Mouse (Mus musculus) gastrocnemius, adult 2 months (tissue): Measurements from ENCODE around the gene Pla2g15. TPM values are rescaled to one million over a fixed set of nuclear protein-coding genes. Genes with fewer than 3 reads are reported as not detected.

Source experiments
- DNase-seq: peaks from one replicate; pipeline ENCODE4 v3.0.0; 2022
- H3K27ac ChIP-seq: fragments of 200-600 bp; 2 replicates; pipeline ENCODE4 v1.8.1; 2022; ENCODE audit warnings: mild to moderate bottlenecking
- H3K4me3 ChIP-seq: fragments of 200-600 bp; 2 replicates; pipeline ENCODE4 v1.8.1; 2022; ENCODE audit warnings: mild to moderate bottlenecking, moderate library complexity
- CTCF ChIP-seq: fragments of 200-600 bp; IDR thresholded peaks from 2 replicates; pipeline ENCODE4 v1.8.1; 2022; ENCODE audit warnings: antibody characterized with exemption, mild to moderate bottlenecking, moderate library complexity
- intact Hi-C: fragments of 180-260 bp; cut with DNase I; formaldehyde crosslinking; loops from one replicate; pipeline ENCODE4 v1.15.1; 2025
- total RNA-seq, 2 experiments: library from RNA; stranded (reverse); gene quantifications; 2 replicates each; pipeline ENCODE4 v1.2.3; 2021

The Pla2g15 gene
- total RNA-seq, 2 experiments from 2014 or later, result 3.5 TPM

DNA sequence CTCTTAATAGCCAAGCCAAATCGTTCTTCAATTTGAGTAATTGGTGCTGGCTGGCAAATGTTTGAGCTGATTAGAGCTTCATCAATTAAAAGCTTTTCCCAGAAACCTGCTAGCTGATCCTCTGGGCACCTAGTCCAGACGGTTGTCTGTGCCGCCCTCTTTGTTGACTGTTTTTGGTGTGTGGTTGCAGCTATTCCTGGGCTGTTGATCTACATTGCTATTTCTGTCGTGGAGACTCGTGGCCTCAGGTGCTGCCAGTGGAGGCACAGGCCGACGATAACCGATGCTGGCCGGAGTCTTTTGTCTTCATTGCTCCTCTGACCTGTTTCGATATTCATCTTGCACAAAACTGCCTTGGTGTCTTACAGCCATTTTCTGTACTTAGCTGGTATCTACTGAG, 8.2 kb downstream of the Pla2g15 start:
- peak; percentile 75 for DNase-seq

DNA sequence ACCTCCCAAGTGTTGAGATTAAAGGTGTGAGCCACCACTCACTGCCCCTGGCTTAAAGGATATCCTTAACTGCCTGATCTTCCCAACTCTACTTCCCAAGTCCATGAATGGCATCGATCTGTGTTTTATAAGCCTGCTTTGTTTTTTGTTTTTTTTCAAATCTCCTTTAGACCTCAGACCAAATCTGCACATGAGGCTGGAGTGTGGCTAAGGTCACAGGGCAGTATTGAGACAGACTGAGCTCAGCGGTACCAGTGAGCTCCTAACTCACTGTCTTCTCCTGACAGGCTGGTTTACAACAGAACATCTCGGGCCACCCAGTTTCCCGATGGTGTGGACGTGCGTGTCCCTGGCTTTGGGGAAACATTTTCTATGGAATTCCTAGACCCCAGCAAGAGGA, 9.7 kb downstream of the Pla2g15 start:
- DNase-seq, result no peak
- TF ChIP-seq CTCF, result no peak
- Histone ChIP-seq H3K27ac (peak overlapping the region; percentile 84; the same call in 1 of the 2 replicates), H3K4me3 (no peak overlapping the region)
- intact Hi-C loops, result loop anchor here (5.0 kb wide), 1 partner anchor 37 kb away; no protein-coding TSS in a partner anchor

More for the DNA sequence above, 8.2 kb downstream of the Pla2g15 start:
- Histone ChIP-seq H3K27ac (peak overlapping the region; percentile 84), H3K4me3 (peak overlapping the region; percentile 30)
- intact Hi-C loops, result loop anchor here (5.0 kb wide), 1 partner anchor 39 kb away; no protein-coding TSS in a partner anchor
- no peak for TF ChIP-seq CTCF

DNA sequence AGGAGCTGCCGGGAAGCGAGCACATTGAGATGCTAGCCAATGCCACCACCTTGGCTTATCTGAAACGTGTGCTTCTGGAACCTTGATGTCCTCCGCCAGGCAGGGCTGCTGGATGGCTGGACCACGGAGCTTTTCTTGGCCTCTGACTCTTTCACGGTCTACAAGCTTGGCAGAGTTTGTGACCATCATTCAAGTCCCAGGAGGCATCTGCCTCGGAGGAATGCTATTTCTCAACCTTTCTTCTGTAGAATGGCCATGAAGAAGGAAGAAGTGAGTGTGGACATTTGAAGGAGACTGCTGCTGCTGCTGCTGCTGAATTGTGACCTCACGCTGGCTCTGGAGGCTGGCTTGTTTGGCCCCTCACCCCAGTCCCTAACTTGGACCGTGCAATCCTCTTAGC, 13.1 kb downstream of the Pla2g15 start:
- intact Hi-C loops, result no loop called here

DNA sequence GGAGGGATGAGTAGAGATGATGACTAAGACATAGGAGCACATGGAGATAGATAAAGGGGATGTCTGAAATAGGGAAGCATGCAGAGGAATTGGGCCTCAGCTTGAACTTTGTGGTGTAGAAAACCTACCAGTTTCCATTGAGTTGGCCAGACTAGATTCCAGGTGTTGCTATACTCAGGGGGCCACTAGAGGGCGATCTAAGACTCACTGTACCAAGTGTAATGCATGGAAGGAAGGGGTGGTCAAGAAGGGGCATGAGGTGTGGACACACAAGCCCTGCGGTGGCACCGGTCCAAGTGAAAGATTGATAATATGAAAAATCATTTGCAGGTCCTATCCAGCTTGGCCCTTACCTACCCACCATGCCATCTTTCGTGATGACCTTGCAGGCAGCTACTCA, 15.3 kb downstream of the Pla2g15 start:
- peak; percentile 85 for TF ChIP-seq CTCF
- H3K4me3 ChIP-seq, result no peak overlapping the region
- H3K27ac ChIP-seq, result peak overlapping the region; percentile 12; the same call in 1 of the 2 replicates
- peak; percentile 76 for DNase-seq
- intact Hi-C loops, result no loop called here

More for the DNA sequence above, 13.1 kb downstream of the Pla2g15 start:
- no peak overlapping the region for H3K27ac ChIP-seq
- TF ChIP-seq CTCF, result no peak
- no peak for DNase-seq
- H3K4me3 ChIP-seq, result no peak overlapping the region

DNA sequence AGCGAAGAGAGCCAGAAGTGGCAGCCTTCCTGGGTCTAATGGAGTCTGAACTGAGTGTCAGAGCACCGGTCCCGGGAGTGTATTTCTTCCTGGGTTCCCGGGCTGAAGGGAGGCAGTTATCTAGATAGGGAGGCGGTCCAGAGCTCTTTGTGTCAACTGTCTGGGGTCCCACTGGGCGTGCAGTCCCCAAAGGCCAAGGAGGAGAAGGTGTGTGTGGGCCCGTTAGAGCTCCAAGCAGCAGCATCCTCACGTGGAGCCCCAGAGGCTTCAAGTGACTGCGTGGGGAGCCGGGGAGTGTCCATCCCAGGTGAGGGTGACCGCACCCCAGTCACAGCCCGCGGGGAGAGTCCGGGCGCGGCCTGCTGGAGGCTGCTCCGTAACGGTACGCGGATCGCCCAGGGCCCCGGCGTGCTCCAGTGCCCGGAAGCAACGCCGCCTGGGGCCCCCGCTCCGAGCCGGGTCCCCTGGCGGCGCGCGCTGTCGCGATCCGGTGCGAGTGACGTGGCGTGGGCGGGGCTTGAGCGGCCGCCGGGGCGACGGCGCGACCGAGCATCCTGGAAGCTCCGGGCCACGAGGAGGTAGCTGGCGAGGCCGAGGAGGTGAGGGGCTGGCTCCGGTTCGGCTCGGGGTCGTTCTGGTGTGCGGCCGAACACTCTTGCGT, 18.3 kb downstream of the Pla2g15 start, which contains the start of gene Slc7a6:
Gene Slc7a6, plus strand, starts transcription at position 502 of the 661 bp plus-strand sequence.
- peak; percentile 93 for DNase-seq
- intact Hi-C loops, result no loop called here
- peak within 1 kb of the TSS; percentile 90 for H3K4me3 ChIP-seq
- peak; percentile 21; the same call in 1 of the 2 replicates for TF ChIP-seq CTCF
- H3K27ac ChIP-seq, result peak within 1 kb of the TSS; percentile 90

DNA sequence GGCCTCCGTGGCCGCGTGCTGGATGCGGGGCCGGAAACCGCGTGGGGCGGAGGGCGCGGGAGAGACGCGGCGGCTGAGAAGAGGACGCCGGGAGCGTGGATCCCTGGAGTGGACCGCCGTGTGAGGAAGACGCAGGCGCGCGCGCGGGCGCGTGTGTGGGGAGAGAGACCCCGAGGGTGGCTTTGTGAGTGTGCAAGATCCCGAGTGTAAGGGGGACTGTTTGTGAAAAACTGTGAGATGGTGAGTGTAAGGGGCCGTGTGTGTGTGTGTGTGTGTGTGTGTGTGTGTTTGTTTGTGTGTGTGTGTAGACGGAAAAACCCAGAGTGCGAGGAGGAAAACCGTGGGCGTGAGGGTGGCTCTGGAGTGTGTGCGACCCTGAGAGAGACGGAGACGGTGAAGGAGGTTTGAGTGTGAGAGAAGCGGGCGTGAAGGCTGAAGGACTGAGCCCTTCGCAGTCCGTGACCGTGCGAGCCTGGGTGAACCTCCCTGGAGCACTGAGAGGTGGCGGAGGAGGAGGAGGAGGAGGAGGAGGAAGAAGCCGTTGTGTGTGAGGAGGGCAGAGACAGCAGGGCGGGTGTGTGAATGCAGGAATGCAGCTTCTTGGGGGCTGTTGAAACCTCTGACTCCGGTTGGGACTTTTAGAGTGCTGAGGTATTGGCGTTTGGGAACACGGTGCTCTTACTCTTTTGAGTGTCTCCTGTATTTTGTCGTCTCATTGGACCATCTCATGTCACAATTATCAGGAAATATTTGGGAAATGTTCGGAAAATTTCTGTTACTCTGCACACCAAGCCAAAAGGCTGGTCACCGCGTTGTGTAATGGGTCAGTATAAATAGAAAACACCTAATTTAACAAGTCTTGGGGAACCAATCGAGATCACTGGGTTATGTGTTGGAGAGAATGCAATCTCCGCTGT, 19.1 kb downstream of the Pla2g15 start:
- no peak for TF ChIP-seq CTCF
- peak; percentile 54 for DNase-seq
- intact Hi-C loops, result no loop called here
- peak overlapping the region; percentile 90 for H3K4me3 ChIP-seq
- H3K27ac ChIP-seq, result peak overlapping the region; percentile 90

DNA sequence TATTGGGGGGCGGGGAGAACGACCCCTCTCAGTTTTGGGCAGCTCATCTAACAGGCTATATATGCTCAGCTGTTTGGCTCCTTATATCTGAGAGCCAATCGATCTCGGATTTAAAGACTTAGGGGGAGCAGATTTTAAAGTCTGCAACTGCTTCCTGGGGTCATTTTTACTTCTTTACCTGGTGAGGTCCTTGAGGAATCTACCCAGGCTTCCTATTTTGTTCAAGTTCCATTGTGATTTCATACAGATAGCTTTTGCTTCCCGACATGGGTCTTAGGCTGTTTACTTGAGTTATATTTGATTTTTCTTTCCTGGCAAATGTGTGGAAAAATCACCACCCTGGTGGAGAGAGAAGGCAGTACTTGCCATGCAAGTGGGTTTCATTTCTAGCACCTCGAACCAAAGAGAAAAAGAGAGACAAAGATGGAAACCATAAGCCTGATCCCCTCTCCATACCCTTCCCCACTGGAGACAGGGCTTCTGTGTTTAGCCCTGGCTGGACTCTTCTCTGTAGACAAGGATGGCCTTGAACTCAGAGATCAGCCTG, 19.8 kb downstream of the Pla2g15 start:
- DNase-seq, result no peak
- Histone ChIP-seq H3K27ac (peak overlapping the region; percentile 90), H3K4me3 (peak overlapping the region; percentile 90)
- no peak for TF ChIP-seq CTCF
- intact Hi-C loops, result no loop called here

DNA sequence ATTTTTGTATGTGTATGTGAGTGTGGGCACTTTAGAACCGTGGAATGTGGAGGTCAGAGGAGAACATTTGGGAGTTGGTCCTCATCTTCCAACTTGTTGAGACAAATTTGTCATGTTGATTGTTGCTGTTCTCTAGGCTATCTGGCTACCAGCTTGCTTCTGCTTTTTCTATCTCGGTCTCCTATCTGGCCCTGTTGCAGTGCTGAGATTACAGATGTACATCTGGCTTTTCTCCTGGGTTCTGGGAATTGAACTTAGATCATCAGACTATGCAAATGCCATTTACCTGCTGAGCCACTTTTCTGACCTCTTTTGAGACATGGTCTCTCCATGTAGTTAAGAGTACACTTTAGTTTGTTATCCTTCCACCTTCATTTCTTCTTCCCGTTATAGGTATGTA, 23.4 kb downstream of the Pla2g15 start:
- DNase-seq, result no peak
- no peak overlapping the region for H3K27ac ChIP-seq
- H3K4me3 ChIP-seq, result no peak overlapping the region
- TF ChIP-seq CTCF, result no peak
- intact Hi-C loops, result no loop called here

DNA sequence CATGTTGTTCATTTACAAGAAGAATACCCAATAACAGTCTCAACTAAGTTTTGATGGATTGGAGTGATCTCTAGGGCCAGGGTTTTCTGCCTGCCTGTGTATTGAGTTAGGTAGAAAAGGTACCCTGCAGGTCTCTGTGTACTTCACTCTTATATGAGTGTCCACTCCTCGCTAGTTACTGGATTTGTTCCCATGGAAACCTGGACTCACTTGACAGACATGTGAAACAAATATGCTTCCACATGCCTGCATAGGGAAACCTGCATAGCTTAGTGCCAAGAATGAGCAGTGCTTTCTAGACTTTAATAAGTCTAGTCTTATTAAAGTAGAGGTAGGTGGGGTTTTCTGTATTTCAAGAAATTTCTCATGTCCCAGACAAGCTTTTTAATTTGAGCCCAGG, 26.7 kb downstream of the Pla2g15 start:
- no peak overlapping the region for H3K4me3 ChIP-seq
- intact Hi-C loops, result no loop called here
- TF ChIP-seq CTCF, result no peak
- no peak for DNase-seq
- H3K27ac ChIP-seq, result no peak overlapping the region

DNA sequence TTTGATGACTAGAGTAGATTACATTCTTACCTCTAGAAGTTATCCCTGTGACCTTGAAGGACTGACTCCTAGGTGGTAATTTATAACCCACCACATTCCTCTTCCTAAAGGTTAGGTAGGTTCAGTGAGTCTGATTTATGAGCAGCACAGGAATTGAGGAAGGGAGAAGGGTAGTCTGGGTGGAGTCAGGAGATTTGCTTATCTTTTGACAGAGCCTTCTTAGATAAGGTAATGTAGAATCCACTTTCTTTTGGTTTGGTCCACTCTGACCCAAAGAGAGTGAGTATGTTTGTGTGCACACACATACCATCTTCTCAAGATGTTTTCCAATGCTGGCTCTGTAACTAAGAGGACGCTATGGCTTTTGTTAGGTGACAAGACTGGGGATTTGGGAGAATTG, 27.4 kb downstream of the Pla2g15 start:
- TF ChIP-seq CTCF, result no peak
- no peak overlapping the region for H3K27ac ChIP-seq
- H3K4me3 ChIP-seq, result no peak overlapping the region
- no peak for DNase-seq
- intact Hi-C loops, result no loop called here

DNA sequence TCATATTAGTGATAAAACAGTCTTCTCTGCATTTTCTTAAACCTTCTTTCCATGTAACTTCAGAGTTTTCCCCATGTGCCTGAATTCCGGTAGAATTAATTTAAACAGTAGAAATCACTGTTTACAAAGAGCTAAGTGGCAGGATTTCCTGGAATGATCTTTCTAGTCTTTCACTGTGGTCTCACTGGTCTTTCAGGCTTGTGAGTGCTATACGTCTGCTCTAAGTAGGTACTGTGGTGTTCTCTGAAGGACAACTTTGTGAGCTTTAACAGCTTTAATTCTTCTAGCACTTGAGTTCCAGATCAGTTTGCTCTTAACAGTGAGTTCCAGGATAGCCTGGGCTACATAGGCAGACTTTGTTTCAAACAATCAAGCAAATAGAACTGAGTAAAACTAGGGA, 28.2 kb downstream of the Pla2g15 start:
- H3K4me3 ChIP-seq, result no peak overlapping the region
- intact Hi-C loops, result no loop called here
- no peak overlapping the region for H3K27ac ChIP-seq
- DNase-seq, result no peak
- no peak for TF ChIP-seq CTCF

DNA sequence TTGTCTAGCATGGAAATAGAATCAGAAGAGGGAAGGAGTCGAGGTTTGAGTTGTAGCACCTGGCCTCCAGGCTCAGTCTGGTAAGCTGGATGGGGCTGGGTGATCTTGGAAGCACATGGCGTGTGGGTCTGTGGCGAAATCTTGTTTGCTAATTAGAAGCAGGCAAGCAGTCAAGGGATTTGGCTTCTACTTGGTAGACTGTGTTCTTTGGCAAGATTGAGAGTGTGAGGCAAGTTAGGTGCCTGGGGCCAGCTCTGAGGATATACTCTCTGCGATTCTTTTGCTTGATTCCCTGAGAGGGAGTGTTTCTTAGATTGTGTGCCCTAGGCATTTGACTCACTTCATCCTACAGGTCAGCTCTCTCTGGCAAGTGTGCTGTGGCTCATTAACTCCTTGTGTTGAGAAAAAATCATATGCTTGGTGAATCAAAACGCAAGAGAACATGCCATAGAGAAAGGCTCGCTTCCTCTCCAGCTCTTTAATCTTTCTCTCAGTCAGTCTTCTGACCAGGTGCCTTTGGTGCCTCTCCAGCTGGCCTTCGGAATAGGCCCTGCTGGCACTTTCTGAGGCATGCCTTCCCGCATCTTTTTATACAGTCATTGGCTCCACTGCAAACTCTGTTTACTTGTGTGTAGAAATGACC, 35.5 kb downstream of the Pla2g15 start:
- peak; percentile 78 for DNase-seq
- peak overlapping the region; percentile 77 for H3K27ac ChIP-seq
- no peak for TF ChIP-seq CTCF

DNA sequence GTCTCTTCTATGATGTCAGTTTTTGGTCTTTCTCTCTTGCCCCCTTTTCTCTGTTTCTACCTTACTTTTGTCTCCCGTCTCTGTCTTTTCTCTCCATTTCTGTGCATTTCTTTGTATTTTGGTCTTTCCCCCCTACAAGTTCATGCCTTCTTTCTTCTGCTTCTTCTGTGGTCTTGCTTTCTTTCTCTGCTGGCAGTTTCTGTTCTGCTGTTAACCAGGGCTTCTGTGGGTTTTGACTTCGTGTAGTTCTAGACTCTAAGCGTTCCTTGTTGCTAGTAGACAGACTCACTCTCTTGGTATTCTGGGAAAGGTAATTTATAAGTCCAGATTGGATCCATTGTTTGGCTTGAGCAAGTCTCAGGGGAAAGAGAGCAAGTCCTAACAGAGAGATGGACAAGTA, 36.2 kb downstream of the Pla2g15 start:
- DNase-seq, result no peak
- H3K27ac ChIP-seq, result peak overlapping the region; percentile 77
- TF ChIP-seq CTCF, result no peak
- intact Hi-C loops, result no loop called here
- H3K4me3 ChIP-seq, result no peak overlapping the region; the same call in 1 of the 2 replicates

More for the DNA sequence above, 35.5 kb downstream of the Pla2g15 start:
- peak overlapping the region; percentile 33 for H3K4me3 ChIP-seq
- intact Hi-C loops, result no loop called here
